Mouse (Mus musculus) c-Kit-positive CD71-positive TER-119-positive erythroid progenitor cells, embryonic 14.5 days (primary cell): Measurements from ENCODE around the gene Cpn2.

Experiments
- DNase-seq: peaks from one replicate; pipeline ENCODE4 v3.0.0-alpha.2; 2013; ENCODE audit warnings: low spot score

The Cpn2 gene

DNA sequence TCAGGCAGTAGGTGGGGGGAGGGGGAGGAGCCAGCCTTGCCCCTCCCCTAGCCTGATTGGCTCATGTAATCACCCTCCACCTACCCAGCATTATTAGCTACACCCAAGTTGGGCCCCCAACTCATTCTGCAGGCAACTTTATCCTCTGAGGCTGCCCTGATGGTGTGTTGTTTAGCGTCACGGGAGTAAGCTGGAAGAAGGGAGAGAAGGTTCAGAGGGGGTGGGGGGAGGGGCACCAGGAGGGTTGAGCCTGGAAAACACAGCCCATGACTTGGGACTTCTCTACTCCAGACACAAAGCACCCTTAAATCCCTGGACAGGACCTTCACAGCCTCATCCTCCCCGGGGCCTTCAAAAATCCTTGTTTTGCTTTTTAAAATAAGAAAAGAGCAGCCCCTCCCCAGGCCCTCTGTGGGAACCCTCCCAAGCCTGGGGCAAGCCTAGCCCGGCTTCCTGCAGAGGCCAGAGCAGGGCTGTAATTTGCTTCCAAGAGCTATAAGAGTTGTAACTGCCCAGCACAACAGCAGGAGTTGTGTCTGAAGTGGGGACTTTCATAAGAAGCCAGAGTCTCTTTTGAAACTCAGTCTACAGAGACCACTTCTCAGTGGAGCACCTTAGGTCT lies 13.5 kb upstream of the Cpn2 start:
- no peak for DNase-seq

DNA sequence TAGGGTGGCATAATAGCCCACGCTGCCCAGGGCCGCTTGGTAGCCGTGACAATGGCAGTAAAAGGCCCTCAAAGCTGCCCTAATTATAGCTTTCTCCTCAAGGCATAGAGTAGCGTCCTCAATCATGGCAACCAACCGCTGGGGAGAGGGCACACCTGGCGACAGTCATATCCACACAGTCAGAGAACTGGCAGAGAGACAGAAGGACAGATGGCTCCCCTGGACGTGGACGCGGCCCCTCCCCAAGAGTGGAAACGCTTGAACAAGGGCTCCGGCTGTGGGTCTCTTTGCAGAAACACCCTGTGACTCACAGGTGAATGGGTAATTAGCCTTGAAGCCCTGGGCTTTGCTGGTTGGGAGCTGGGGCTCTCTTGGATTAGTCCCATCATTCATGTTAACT lies 11.1 kb upstream of the Cpn2 start:
- DNase-seq = no peak

DNA sequence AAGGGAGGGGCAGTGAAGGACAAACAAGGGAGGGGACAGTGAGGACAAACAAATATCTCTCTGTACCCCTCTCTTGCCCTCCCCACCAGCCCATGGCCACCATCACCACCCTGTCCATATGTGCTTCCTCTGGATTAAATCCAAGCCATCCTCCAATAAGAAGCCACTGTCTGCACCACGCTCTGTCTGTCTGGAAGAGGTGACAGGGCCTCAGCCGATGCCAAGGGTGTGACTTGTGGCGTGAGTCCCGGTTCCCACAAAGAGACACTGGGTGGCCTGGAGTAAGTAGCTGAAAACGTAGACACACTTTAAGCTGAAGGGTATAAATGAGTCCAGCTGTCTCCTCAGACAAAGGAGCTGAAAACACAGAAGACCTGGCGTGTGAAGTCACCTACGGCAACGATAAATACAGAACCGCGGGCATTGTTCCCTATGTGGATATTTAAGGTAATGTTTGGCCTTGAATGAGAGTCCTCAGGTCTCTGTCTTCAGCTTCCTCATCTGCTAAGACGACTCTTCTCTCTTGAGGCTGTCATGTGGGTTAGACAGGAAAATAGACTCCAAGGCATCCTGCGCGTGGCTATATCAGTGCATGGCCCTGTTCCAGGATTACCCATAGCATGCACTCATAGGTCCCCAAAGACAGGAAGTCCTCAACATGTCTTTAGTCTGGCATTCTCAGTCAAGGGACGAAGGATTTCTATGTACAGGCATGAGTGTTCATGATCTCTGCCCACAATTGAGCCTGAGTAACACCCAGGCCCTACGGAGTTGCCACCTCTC lies 8.4 kb upstream of the Cpn2 start:
- no peak for DNase-seq

DNA sequence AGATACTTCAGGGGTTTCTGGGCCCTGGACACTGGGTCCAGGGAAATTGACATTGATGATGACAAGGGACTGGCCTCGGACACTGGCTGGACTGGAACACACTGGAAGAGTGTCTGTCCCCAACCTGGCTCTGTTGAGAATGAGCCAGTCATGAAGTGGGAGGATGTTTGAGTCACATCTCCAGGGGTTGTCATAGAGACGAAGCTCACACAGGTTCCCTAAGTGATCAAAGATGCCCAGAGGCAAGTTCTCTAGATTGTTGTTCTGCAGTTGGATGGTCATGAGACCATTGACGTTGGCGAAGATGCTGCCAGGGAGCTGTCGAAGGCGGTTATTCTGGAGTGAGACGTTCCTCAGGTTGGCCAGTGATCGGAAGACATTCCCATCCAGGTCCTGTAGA lies 5.8 kb upstream of the Cpn2 start:
- DNase-seq = no peak

DNA sequence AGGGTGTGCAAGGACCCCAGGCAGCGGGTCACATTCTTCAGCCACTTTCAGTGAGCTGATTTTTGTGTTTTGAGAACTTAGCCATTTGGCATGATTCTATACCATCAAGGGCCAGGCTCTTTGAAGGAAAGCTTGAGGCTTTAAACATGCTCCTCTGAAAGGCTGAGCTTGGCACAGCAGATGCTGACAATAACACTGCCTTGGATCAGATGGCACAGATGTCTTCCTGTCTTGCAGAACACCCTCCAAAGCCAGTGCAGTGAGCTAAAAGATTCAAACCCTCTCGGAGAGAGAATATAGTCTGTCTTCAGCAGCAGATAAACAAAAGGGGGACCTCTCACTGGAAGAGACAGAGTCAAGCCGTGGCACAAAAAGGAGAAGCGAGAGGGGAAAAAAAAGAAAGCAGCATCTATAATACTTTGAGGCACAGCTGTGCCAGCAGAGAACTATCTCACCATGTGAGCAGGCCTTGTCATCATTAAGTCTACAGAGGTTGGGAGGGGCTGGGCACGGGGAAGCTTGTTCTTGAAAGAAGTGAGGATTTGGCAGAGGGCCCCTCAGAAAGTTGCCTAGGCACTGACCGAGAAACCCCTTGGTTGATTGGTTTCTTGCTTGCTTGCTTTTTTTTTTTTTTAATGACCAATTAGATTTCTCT lies 4.8 kb upstream of the Cpn2 start:
- DNase-seq = no peak

DNA sequence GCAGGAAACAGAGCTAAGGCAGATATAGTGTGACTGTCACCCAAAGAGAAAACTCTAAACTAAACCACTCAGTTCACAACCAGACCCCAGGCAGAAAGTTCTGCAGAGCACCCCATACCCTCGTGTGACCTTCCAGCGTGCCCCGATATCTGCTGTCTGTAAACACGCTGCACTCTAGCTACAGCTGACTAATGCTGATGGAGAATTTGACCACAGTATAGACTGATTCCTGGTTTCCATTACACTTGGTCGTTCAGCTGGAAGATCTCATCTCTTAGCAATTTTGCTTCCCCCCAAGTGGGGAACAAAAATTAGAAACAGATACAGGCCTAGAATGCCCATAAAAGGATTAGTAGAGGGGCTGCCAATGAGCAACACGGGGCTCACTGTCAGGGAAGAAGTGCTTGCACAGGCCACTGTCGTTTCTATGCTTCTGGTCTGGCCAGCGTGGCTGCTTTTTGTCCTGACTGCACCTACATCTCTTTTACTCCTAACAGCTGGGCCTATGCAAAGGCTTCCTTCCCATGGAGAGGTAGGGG lies 4.0 kb upstream of the Cpn2 start:
- DNase-seq = no peak

DNA sequence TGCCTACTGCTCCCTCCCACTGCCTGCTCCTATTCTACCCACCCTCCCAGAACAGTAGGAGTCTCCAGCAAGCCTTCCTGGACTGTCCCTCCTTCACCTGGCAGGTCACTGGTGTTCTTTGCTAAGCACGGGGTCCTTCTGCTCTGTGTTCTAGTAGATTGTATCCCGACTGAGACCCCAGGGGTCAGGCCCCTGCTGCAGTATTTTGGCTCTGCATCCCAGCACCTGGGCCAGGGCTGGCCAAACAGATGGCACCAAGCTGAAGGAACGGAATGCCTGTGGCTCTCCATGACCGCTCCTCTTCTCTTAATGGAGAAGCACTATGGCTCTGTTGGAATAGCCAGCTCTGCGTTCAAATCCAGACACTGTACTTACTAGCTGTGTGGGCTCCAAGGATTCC lies 738 bp downstream of the Cpn2 start:
- DNase-seq = no peak

DNA sequence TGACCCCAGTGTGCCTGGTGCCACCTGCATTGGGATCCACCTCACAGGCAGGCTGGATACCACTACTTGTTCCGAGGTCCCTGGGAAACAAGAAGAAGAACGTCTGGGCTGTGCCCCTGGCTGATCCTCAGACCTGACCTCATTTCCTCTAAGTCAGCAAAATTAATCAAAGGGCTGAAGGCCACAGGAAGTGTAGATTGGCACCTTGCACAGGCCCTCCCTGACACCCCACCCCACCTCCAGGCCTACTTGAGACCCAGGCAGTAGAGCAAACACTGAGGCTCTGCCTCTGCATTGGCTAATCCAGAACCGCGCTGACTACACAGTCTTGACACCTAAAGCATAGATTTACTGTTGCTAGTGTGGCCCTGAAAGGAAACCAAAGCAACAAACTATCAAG lies 1.7 kb downstream of the Cpn2 start:
- no peak for DNase-seq

DNA sequence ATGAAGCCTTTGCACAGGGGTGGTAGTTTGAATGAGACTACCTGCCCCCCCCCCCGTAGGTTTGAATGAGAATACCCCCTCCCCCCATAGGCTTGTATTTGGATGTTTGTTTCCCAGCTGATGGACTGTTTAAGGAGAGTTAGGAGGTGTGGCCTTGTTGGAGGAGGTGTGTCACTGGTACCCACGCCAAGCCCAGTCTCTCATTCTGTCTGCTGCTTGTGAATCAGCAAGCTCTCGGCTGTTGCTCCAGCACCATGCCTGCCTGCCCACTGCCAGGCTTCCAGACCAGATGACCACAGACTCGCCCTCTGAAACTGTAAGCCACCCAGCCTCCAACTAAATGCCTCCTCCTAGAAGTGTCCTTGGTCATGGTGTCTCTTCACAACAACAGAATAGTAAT lies 4.1 kb downstream of the Cpn2 start:
- DNase-seq = no peak

DNA sequence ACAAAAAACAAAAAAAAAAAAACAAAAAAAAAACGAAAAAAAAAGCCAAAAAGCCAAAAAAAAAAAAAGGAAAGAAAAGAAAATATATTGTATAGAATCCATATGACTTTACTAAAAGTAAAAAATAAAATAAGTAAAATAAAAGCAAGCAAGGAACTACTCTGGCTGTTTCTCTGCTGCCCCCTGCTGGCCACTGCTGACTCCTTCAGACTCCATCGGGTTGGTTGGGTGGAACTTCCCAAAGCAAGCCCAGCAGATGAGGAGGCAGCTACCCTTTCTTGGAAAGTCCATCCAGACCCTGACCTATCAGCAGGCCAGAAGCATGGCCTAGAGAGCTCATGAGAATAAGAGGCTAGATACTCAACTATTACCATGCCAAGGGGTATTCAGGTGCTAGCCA lies 4.6 kb downstream of the Cpn2 start:
- peak; percentile 64 for DNase-seq

DNA sequence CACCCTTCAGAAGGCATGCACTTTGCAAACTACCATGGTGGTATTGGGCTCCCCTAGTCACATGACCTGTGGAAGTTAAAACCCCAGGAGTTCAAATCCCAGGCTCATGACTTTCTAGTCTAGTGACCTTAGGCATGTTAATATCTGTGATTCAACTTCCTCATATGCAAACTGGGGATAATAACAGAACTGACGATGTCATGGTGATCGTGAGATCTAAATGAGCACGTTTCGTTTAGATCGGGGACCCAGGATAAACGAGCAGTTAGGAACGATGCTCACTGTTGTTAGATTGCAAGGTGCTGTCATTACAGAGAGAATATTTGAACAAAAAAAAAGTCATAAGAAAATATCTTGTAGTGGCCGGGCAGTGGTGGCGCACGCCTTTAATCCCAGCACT lies 5.1 kb downstream of the Cpn2 start:
- no peak for DNase-seq

DNA sequence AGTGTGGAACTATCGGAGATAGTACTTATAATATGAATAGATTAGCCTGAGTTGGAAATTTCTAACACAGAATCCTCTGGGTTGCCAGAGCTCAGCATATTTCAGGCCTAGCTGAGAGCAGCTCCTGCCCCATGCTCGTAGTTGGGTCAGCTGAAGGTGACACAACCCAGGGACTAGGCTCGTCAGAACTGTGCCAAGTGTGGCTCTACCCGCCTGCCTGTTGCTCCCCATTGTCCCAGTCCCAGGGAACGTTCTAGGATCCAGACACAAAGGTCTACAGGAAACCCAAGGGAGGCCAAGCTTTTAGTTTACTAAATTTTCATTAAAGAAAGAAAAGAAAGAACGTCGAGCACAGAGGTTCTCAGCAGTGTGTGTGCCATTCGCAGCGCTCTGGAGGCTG lies 6.0 kb downstream of the Cpn2 start:
- DNase-seq = no peak

DNA sequence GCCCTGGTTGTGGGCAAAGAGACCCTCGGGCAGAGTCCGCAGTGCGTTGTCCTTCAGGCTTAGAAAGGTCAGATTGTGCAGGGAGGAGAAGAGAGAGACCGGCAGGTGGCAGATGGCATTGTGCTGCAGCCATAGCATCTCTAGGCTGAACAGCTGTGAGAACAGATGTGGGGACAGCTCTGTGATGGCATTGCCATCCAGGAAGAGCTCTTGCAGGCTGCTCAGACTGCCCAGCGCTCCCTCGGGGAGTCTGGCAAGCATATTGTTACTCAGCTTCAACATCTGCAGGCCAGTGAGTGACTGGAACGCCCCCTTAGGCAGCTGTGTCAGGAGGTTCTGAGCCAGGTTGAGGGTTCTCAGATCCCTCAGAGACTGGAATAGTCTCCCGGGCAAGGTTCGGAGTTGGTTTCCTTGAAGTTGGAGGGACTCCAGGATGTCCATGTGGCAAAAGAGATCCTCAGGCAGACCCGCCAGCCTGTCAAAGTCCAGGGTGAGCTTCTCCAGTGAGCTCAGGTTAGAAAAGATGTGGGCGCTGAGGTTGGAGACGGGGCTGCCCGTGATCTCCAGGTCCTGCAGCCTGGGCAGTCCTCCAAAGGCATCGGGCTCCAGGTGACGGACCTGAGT lies 7.2 kb downstream of the Cpn2 start:
- no peak for DNase-seq

DNA sequence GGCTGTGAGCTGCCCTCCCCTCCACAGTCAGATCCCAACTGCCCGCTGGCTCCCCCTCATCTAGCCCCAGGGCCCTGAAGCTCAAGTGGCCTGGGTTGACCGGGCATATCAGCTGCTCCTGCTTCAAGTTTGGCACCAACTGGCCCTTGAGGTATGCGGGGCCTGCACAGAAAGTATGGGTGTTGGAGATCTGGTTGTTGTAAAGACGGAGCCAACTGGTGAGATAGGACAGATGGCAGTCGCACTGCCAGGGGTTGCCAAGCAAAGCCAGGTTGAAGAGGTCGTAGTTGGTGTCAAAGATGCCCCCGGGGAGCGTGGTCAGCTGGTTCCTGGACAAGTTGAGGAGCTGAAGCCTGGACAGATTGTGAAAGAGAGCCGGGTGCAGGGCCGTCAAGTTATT lies 7.9 kb downstream of the Cpn2 start:
- DNase-seq = no peak

DNA sequence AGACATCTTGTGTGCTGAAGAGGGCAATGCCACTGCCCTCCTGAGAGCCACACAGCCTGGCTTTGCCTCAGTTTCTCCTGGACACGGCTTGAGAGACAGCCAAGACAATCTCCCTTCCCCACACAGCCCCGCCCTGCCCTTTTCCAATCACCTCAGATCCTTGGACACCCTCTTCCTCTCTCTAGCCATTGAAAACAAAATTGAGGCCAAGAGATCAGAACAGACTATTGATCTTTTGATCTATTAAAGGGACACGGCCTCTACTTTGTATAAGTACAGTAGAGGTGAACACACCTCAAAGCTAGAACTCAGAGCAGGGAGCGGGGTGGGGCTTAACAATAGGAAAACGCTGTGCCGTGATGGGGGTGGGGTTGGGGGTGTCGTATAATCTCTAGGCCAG lies 8.9 kb downstream of the Cpn2 start:
- DNase-seq = no peak

DNA sequence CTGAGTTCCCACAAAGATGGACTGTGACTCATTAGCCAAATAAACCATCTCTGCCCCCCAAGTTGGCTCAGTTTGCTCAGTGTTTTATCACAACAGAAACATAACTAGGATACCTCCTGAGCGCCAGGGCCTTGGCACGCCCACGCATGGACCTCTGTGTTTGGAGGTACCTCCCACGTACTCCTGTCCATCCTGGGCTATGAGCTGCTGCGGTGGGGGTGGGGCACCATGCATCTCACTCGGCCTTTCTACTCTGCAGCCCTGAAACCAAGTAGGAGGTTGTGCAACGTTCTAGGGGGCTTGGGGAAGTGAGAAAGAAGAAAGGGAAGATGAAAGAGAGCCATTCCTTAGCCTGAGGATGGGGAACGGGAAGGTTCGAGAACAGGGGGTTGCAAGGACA lies 9.6 kb downstream of the Cpn2 start:
- no peak for DNase-seq

DNA sequence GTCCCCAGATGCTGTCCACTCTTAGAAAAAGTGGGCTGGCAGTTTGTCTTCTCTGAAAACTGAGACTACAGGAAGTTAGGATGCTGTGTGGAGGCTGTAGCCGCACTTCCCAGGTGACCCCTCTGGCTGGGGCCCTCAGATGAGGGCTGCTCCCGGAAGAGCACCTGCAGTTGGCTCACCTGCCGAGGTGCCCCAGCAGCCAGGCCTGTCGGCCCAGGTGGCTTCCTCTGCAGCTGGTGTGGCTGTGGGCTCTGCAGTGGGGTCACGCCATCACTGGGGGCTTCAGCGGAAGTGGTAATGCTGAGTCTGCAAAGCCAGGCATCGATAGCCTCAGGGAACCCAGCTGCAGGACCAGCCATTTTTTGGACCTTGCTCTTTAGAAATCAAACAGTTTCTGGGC lies 12.2 kb downstream of the Cpn2 start:
- no peak for DNase-seq

DNA sequence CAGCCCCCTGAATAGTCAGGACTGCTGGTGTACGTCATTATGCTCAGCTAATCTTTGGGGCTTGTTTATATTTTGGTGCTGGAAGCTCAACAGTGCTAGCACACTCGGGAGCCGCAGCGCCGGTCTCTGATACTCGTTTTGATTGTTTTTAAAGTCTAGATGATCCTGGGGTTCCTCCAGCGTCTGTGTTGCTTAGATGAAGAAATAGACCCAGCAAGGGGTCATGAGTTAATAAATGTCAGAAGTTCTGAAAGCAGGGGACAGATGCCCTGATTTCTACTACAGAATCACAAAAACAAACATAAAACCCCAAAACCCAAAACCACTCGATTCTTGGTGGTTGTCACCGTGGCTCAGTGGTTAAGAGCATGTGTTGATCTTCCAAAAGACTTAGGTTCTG lies 13.4 kb downstream of the Cpn2 start:
- DNase-seq = no peak

DNA sequence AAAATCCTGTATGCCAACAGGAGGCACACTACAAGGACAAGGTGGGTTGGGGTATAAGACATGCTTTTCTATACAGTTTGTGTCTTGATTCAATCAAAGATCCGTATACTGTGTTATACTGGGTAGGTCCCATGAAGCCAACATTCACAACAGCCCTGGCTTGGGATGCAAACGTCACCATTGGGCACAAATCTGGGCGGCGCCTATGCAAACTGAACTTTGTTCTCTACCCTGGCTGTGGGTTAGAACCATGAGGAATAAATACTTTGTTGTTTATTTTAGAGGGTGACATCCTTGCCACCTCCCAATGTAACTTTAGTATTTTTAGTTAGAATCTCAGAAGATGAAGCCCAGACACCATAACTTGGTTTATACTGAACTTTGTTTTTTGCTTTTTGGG lies 13.9 kb downstream of the Cpn2 start:
- DNase-seq = no peak

DNA sequence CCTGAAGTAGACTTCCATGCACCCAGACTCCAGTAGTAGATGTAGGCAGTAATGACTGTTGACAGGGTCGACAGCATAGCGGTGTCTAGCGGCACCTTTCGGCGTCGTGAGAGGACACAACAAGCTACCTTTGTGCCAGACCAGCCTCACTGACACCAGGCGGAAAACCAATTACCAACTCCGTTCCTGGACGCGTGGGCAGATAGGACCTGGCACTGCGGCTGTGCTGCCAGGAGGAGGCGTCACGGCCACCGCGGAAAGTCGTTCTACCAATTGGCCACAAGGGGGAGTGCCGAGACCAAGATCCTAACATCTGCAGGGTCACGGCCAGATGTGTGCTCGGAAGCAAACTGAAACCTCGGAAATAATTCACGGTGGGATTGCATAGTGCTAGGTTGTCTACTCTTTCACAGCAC lies 15.3 kb downstream of the Cpn2 start:
- peak; percentile 80 for DNase-seq

DNA sequence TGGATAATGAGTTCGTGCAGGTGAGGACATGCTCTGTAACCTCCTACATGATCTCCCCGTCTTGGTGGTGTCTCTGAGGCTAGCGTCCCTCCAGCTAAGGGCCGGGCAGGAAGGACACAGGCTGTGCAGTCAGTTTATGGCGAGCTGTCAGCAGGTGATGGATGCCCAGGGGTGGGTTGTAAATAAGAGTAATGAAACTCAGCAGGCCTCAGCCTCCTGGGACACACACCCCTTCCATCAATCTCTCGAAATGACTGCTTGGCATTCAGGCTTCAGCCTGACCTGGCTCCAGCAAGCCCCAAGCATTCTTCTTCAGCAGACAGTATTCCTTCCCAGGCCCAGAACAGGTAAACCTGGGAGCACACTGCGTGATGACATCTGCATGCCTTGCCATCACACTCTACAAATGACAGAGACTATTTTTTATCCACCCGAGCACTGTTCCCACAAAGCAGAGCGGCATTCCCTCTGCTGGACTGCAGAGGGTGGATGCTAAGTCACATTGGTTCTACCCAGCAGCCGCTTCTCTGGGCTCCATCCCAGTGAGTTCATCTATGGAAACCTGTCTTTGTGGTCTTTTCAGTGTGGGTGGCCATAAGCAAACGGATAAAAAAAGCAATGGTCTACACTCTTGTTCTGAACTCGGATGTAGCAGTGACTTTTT lies 23.1 kb downstream of the Cpn2 start:
- no peak for DNase-seq

DNA sequence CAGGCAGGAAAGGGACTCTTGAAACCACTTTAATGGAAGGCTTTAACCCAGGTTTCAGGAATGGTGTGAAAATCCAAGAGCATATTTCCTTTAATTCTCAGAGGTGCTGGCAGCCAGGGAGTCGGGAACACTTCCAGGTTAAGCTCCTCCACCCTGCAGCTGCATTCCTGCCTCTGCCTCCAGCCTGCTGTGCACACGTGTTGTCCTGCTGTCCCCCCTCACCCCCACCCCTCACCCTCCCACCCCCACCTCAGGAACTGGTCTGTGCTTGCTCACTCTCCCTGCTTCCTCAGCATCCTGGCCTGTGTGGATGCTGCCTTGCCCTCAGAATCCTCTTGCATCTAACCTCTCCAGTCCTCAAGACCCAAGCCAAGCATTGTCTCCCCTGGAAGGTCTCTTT lies 25.7 kb downstream of the Cpn2 start:
- DNase-seq = no peak
